Mouse (Mus musculus) embryonic facial prominence, embryonic 11.5 days (tissue): ENCODE measurements at regions not wholly inside any gene's neighbourhood (a gene's known extent, or its start where the extent isn't known, plus 50 kb on each side); places are given as distances from the start of the nearest gene placed in this dataset.

ENCODE experiments used
- ATAC-seq: fragments of 200-750 bp; cut with Nextera tagmentation; replicated peaks from 2 replicates; pipeline ENCODE4 v1.8.0; 2017; ENCODE audit warnings: low read depth; ENCODE audit not compliant: insufficient number of reproducible peaks, low FRiP score, low TSS enrichment
- DNase-seq: peaks from one replicate; pipeline ENCODE4 v3.0.0-alpha.2; 2015; ENCODE audit warnings: low spot score
- H3K27ac ChIP-seq: fragments of 300-500 bp; sonication (generic); replicated peaks from 2 replicates; pipeline ENCODE4 v1.5.1; 2014; ENCODE audit warnings: mild to moderate bottlenecking, low read depth, low read length, control low read depth
- H3K27me3 ChIP-seq: fragments of 300-500 bp; sonication (generic); 2 replicates; pipeline ENCODE4 v1.6.1; 2014; ENCODE audit warnings: mild to moderate bottlenecking, low read length, moderate library complexity, mixed read lengths; ENCODE audit not compliant: control insufficient read depth, insufficient read depth
- H3K36me3 ChIP-seq: fragments of 300-500 bp; sonication (generic); replicated peaks from 2 replicates; pipeline ENCODE4 v1.6.1; 2014; ENCODE audit warnings: low read depth, mild to moderate bottlenecking, low read length, moderate library complexity, mixed read lengths; ENCODE audit not compliant: control insufficient read depth, insufficient read depth
- H3K4me1 ChIP-seq: fragments of 300-500 bp; sonication (generic); 2 replicates; pipeline ENCODE4 v1.6.1; 2014; ENCODE audit warnings: low read length, mixed read lengths; ENCODE audit not compliant: control insufficient read depth, insufficient read depth
- H3K4me2 ChIP-seq: fragments of 300-500 bp; sonication (generic); 2 replicates; pipeline ENCODE4 v1.6.1; 2014; ENCODE audit warnings: low read depth, mild to moderate bottlenecking, control low read depth, low read length, moderate library complexity
- H3K4me3 ChIP-seq: fragments of 300-500 bp; sonication (generic); 2 replicates; pipeline ENCODE4 v1.5.1; 2014; ENCODE audit warnings: low read depth, low read length, control low read depth
- H3K9ac ChIP-seq: fragments of 300-500 bp; sonication (generic); replicated peaks from 2 replicates; pipeline ENCODE4 v1.6.1; 2014; ENCODE audit warnings: mild to moderate bottlenecking, control low read depth, low read length
- H3K9me3 ChIP-seq: fragments of 300-500 bp; sonication (generic); replicated peaks from 2 replicates; pipeline ENCODE4 v1.6.1; 2016; ENCODE audit warnings: mild to moderate bottlenecking, low read length, inconsistent platforms, mixed read lengths; ENCODE audit not compliant: control insufficient read depth
- WGBS: fragments of 180-500 bp; shearing (Covaris S2); extraction: QIAGEN DNeasy Blood & Tissue Kit; methylation state at CpG from one replicate; pipeline ENCODE4 v1.1.7; 2014; 5-methylcytosine and 5-hydroxymethylcytosine counted together

DNA sequence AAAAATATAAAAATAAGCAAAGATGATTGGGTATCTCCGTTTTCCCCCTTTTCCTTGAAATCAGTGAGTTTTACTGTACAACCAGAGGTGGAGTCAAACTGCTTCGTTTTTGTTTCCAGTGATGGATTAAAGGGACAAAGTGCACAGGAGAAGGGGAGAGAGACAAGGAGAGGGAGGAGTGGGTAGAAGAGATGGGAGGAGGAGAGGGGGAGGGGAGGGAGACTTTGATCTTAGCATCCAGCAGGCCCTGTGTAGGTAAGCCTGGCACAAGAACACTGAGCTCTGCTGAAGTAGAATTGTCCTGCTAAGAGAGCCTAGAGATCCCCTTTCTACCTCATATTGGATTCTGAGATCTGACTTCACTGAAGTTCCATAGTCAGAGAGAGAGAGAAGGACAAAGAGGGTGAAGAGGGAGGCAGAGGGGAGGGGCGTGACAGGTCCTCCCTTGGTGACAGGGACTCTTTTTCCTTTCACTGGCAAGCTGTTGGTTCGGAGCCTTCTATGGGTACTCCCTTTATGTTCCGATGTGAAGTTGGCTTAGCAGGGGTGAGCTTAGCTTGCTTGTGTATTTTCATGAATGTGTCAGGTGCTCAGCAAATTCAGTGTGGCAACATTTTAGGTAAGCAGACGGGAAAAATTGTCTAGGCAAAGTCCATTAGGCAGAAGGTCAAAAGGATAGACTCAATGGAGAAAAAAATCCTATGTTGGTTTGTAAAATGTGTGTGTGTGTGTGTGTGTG, 154.4 kb upstream of the Tnp1 start:
- 38% methylated on average over 6 of the region's 6 CpGs for WGBS
- Histone ChIP-seq H3K27ac (no peak overlapping the region; the same call in 1 of the 2 replicates), H3K9ac (no peak overlapping the region), H3K4me3 (no peak overlapping the region), H3K36me3 (no peaks in the 10 kb centered on the region), H3K9me3 (no peaks in the 10 kb centered on the region), H3K27me3 (no peaks in the 10 kb centered on the region), H3K4me2 (no peak overlapping the region), H3K4me1 (no peaks in the 10 kb centered on the region; the same call in 1 of the 2 replicates)
- peak; percentile 40 for DNase-seq
- ATAC-seq, result 0 out of 2 replicates have a peak, but pooled peaks have one; percentile 29

- 0 out of 2 replicates have a peak, but pooled peaks have one; percentile 39 for ATAC-seq
Observed at GRCm38 (mm10) chr1:73169077-73169869, 153.6 kb upstream of the Tnp1 start.

DNA sequence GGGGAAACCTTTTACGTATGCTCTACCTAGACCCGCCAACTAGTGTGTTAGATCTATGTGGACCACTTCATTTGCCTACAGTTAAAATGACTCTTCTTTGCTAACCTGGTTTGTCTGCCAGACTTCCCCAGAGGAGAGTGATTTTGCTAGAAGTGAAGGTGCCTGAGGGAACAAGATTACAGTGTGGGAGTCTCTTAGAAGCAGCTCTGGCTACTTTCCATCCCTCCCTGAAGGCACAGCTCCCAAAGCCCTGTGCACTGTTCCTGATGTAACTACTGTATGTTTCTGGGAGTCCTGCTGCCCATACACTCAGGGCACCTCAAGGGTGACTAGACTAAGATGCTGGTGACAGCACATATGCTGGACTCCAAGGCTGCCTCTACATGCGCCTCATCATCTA, 144.5 kb upstream of the Tnp1 start:
- Histone ChIP-seq H3K36me3 (no peaks in the 10 kb centered on the region), H3K27me3 (no peaks in the 10 kb centered on the region), H3K4me2 (no peak overlapping the region), H3K27ac (no peak overlapping the region), H3K9me3 (no peaks in the 10 kb centered on the region), H3K4me1 (no peaks in the 10 kb centered on the region), H3K9ac (no peak overlapping the region), H3K4me3 (no peak overlapping the region)
- ATAC-seq (no peak), DNase-seq (no peak)
- 97% methylated on average over 3 of the region's 3 CpGs for WGBS

More at GRCm38 (mm10) chr1:73169077-73169869, 153.6 kb upstream of the Tnp1 start:
- Histone ChIP-seq H3K9me3 (no peaks in the 10 kb centered on the region), H3K9ac (no peak overlapping the region), H3K27ac (peak overlapping the region; percentile 32), H3K27me3 (no peaks in the 10 kb centered on the region), H3K4me2 (no peak overlapping the region), H3K4me3 (no peak overlapping the region), H3K4me1 (no peaks in the 10 kb centered on the region; the same call in 1 of the 2 replicates), H3K36me3 (no peaks in the 10 kb centered on the region)
- 57% methylated on average over 10 of the region's 10 CpGs for WGBS
- DNase-seq, result no peak

DNA sequence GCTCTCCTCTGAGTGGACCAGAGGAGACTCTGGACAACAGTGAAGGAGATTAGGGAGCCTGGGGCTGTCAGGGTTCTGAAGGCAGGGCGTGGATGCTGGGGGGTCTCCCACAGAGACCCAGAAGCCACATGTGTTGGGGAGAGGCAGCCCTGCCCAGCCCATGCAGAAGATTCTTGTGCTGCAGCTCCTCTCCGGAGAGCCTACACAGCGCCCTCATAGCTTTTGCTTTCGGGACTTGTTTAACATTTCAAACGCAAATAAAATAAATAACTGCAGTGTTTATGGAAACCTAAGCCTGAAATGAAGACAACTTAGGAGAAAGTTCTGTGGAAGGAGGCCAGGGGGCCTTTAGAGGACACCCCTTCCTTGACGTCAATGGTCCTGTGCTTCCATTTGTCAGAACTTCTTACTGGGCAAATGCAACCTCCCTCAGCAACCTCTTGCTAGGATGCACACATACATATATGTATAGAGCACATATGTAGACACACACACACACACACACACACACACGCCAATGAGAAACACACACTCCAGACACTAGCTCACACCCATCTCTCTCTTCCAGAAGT, 143.8 kb upstream of the Tnp1 start:
- DNase-seq (no peak), ATAC-seq (no peak)
- Histone ChIP-seq H3K27me3 (no peaks in the 10 kb centered on the region), H3K27ac (no peak overlapping the region), H3K4me1 (no peaks in the 10 kb centered on the region), H3K4me2 (no peak overlapping the region), H3K9ac (no peak overlapping the region), H3K36me3 (no peaks in the 10 kb centered on the region), H3K9me3 (no peaks in the 10 kb centered on the region), H3K4me3 (no peak overlapping the region)
- WGBS, result 60% methylated on average over 7 of the region's 7 CpGs

GRCm38 (mm10) chr1:73153438-73154097, 137.9 kb upstream of the Tnp1 start:
- no peak for DNase-seq
- Histone ChIP-seq H3K9me3 (no peaks in the 10 kb centered on the region), H3K4me1 (no peaks in the 10 kb centered on the region), H3K4me3 (no peak overlapping the region), H3K27me3 (no peaks in the 10 kb centered on the region), H3K4me2 (no peak overlapping the region), H3K9ac (no peak overlapping the region), H3K36me3 (no peaks in the 10 kb centered on the region), H3K27ac (no peak overlapping the region)
- 53% methylated on average over 9 of the region's 9 CpGs for WGBS
- ATAC-seq, result no peak

GRCm38 (mm10) chr1:73149926-73150325, 134.2 kb upstream of the Tnp1 start:
- no peak overlapping the region for H3K9ac ChIP-seq
- no peak overlapping the region for H3K27ac ChIP-seq
- 85% methylated on average over 4 of the region's 4 CpGs for WGBS
- no peak overlapping the region for H3K4me3 ChIP-seq
- DNase-seq (no peak), ATAC-seq (no peak)
- H3K27me3 ChIP-seq, result no peaks in the 10 kb centered on the region
- no peaks in the 10 kb centered on the region for H3K36me3 ChIP-seq
- H3K4me1 ChIP-seq, result no peaks in the 10 kb centered on the region
- no peak overlapping the region for H3K4me2 ChIP-seq
- no peaks in the 10 kb centered on the region for H3K9me3 ChIP-seq

DNA sequence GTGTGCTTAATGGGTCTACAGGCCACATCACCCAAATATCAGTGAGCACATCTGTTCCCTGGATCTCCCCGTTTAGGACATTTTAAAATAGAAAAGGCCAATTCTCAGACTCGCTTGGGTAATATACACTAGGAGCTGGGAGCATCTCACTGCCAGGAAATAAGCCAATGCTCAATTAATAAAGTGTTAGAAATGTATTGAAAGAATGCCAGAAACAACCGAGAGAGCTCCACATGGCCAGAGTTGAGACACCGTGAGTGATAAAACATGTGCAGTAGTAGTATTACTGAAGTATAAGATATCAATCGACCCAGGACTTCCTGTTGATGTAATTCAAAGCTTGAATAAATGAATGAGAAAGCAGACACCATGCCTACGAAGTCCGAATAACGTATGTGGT, 127.1 kb upstream of the Tnp1 start:
- 85% methylated on average over 8 of the region's 8 CpGs for WGBS

More for the DNA sequence above, 127.1 kb upstream of the Tnp1 start:
- ATAC-seq, result no peak
- no peaks in the 10 kb centered on the region for H3K9me3 ChIP-seq
- no peak overlapping the region for H3K9ac ChIP-seq
- no peak overlapping the region for H3K27ac ChIP-seq
- no peaks in the 10 kb centered on the region for H3K27me3 ChIP-seq
- no peak overlapping the region for H3K4me3 ChIP-seq
- H3K4me2 ChIP-seq, result no peak overlapping the region; the same call in 1 of the 2 replicates
- no peaks in the 10 kb centered on the region for H3K4me1 ChIP-seq
- no peak for DNase-seq
- no peaks in the 10 kb centered on the region for H3K36me3 ChIP-seq
